Mouse (Mus musculus) bone marrow, adult 2 months (tissue): ENCODE results near the gene Gfpt2.

Experiments used
- CTCF ChIP-seq: fragments of 200-500 bp; IDR thresholded peaks from 2 replicates; pipeline ENCODE4 v1.5.1; 2011; ENCODE audit warnings: low read length, control low read depth; ENCODE audit not compliant: control insufficient read depth, insufficient read depth
- POLR2A ChIP-seq: fragments of 200-500 bp; IDR thresholded peaks from 2 replicates; pipeline ENCODE4 v1.6.1; 2011; ENCODE audit warnings: low read depth, mild to moderate bottlenecking, control low read depth, low read length, borderline replicate concordance; ENCODE audit not compliant: control insufficient read depth

- TF ChIP-seq CTCF (no peak), POLR2A (no peak)
These were observed 50.3 kb downstream of the Gfpt2 start for GRCm38 (mm10) chr11:49844311-49844710.
